Mouse (Mus musculus): ENCODE results near the gene Acot1. TPM values are rescaled to one million over a fixed set of nuclear protein-coding genes. Genes with fewer than 3 reads are reported as not detected.
"Not testable (repeated sequence)": the region's sequence is repeated elsewhere in the genome, so short reads cannot be mapped to it uniquely, and the experiment has no call there.

The Acot1 gene
- polyA plus RNA-seq, 1 experiment from 2014 or later = 45.5 TPM

GRCm38 (mm10) chr12:84010201-84010600 is 911 bp downstream of the Acot1 start:
- Histone ChIP-seq H3K27ac (ENCODE audit: low read depth, low read length) (no peak overlapping the region), H3K27me3 (ENCODE audit: control insufficient read depth, insufficient read depth, low read length) (no peaks in the 10 kb centered on the region), H3K4me1 (replicated peaks; ENCODE audit: control insufficient read depth, insufficient read depth, low read length) (no peaks in the 10 kb centered on the region; the same call in 1 of the 2 replicates), H3K9ac (ENCODE audit: low read depth, low read length) (no peak overlapping the region), H3K4me3 (ENCODE audit: low read depth, low read length) (peak overlapping the region; percentile 43), H3K9me3 (ENCODE audit: control insufficient read depth, low read length) (no peaks in the 10 kb centered on the region), H3K4me2 (replicated peaks; ENCODE audit: low read depth, low read length) (peak overlapping the region; percentile 49), H3K36me3 (ENCODE audit: control insufficient read depth, insufficient read depth, low read length) (no peaks in the 10 kb centered on the region)
- no peak for DNase-seq (ENCODE audit: low spot score)
- 79% methylated on average over 3 of the region's 3 CpGs for WGBS
- ATAC-seq (ENCODE audit: low FRiP score) = no peak

DNA sequence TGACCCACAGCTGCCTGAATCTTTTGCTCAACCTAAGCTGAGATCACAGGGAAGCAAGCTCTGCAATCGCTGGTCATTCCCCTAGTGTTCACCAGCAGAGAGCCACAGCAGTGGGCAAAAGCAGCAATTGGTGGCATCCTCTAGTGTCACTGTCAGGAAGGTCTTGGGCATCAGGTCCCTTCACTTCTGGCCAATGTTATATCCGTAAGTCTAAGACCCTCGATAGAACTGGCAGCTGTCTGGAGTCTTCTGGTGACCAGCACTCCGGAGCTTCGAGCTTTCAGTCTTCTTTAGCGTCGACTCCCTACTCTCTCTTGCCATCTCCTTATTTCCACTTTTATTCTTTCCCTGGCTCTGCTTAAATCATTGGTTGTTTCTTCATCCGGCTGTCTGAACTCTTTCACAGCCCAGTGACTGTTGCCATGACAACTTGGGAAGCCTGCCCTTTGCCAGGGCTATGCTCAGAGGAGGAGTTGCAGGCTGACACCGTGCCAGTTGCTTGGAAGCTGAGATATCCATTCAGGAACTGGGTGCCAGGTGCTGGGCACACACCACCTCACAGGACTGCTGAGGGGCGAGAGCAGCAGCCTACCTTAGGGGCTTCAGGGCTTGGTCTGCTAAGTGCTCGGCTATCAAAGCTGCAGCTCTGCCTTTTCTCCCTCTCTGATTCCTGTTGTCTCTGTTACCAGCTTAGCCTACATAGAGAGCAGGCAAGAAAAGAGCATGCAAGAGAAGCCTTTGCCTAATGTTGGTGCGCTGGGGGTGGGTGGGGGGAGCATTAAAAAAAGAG is 2.2 kb downstream of the Acot1 start:
- Histone ChIP-seq H3K4me2 (replicated peaks; ENCODE audit: low read depth, low read length) (peak overlapping the region; percentile 17; the same call in 1 of the 2 replicates), H3K4me1 (replicated peaks; ENCODE audit: control insufficient read depth, insufficient read depth, low read length) (no peaks in the 10 kb centered on the region; the same call in 1 of the 2 replicates), H3K27ac (ENCODE audit: low read depth, low read length) (no peak overlapping the region), H3K4me3 (ENCODE audit: low read depth, low read length) (0 out of 2 replicates have a peak overlapping the region, but pooled peaks have one; percentile 9), H3K27me3 (ENCODE audit: control insufficient read depth, insufficient read depth, low read length) (no peaks in the 10 kb centered on the region), H3K36me3 (ENCODE audit: control insufficient read depth, insufficient read depth, low read length) (no peaks in the 10 kb centered on the region), H3K9me3 (ENCODE audit: control insufficient read depth, low read length) (no peaks in the 10 kb centered on the region), H3K9ac (ENCODE audit: low read depth, low read length) (peak overlapping the region; percentile 15; the same call in 1 of the 2 replicates)
- peak; percentile 72 for DNase-seq (ENCODE audit: low spot score)
- ATAC-seq (ENCODE audit: low FRiP score) = peak; percentile 77
- 41% methylated on average over 12 of the region's 12 CpGs for WGBS

- H3K4me2 ChIP-seq (replicated peaks; ENCODE audit: low read depth, low read length) = no peak overlapping the region
Observed at GRCm38 (mm10) chr12:84013130-84013529, 3.8 kb downstream of the Acot1 start.

DNA sequence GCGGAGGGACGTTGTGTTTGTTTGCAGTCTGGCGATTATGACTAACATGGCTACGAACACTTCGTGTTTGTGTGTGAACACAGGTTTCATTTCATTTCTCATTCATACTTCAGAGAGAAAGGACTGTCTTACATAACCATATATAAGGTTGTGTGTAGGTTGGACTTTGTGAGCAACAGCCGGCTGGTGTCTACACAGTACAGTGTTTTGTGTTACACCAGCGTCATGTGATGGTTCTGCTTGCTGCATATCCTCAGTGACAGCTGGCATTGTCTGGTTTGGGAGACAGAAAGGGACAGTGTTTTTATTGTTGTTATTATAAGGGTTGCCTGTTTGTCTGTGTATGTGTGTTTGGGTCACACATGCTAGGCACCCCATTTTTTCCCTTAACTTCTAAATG is 4.4 kb downstream of the Acot1 start:
- DNase-seq (ENCODE audit: low spot score) (no peak), ATAC-seq (ENCODE audit: low FRiP score) (no peak)
- Histone ChIP-seq H3K9me3 (ENCODE audit: control insufficient read depth, low read length) (no peaks in the 10 kb centered on the region), H3K36me3 (ENCODE audit: control insufficient read depth, insufficient read depth, low read length) (no peaks in the 10 kb centered on the region), H3K9ac (ENCODE audit: low read depth, low read length) (no peak overlapping the region), H3K4me2 (replicated peaks; ENCODE audit: low read depth, low read length) (no peak overlapping the region), H3K27me3 (ENCODE audit: control insufficient read depth, insufficient read depth, low read length) (no peaks in the 10 kb centered on the region), H3K4me3 (ENCODE audit: low read depth, low read length) (no peak overlapping the region), H3K4me1 (replicated peaks; ENCODE audit: control insufficient read depth, insufficient read depth, low read length) (no peaks in the 10 kb centered on the region; the same call in 1 of the 2 replicates), H3K27ac (ENCODE audit: low read depth, low read length) (no peak overlapping the region)
- WGBS = 94% methylated on average over 7 of the region's 7 CpGs

More at GRCm38 (mm10) chr12:84013130-84013529, 3.8 kb downstream of the Acot1 start:
- no peak for DNase-seq (ENCODE audit: low spot score)
- no peak overlapping the region for H3K27ac ChIP-seq (ENCODE audit: low read depth, low read length)
- H3K4me1 ChIP-seq (replicated peaks; ENCODE audit: control insufficient read depth, insufficient read depth, low read length) = no peaks in the 10 kb centered on the region; the same call in 1 of the 2 replicates
- no peak overlapping the region for H3K4me3 ChIP-seq (ENCODE audit: low read depth, low read length)
- no peaks in the 10 kb centered on the region for H3K36me3 ChIP-seq (ENCODE audit: control insufficient read depth, insufficient read depth, low read length)
- 74% methylated on average over 6 of the region's 6 CpGs for WGBS
- H3K9me3 ChIP-seq (ENCODE audit: control insufficient read depth, low read length) = no peaks in the 10 kb centered on the region
- no peak for ATAC-seq (ENCODE audit: low FRiP score)
- no peak overlapping the region for H3K9ac ChIP-seq (ENCODE audit: low read depth, low read length)
- no peaks in the 10 kb centered on the region for H3K27me3 ChIP-seq (ENCODE audit: control insufficient read depth, insufficient read depth, low read length)

DNA sequence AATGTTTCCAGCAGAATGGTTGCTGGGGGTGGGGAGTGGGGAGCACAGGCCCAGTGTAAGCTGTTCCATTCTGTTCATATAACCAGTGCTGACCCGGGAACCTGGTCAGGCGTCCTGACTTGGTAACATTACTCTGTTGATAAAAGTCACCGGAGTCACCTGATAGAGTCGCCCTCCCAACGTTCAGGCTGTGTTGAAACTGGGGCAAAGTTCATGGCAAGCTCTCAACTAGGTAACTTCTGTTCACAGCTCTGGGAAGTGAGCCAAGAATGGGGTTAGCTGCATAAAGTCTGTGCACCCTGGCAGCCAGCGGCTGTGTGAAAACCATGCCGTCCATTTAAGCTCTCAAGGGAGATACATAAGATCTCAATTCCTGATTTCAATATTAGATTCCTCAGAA is 11.2 kb downstream of the Acot1 start:
- not testable (repeated sequence) for H3K4me3 ChIP-seq (ENCODE audit: low read depth, low read length); H3K9me3 ChIP-seq (ENCODE audit: control insufficient read depth, low read length); H3K36me3 ChIP-seq (ENCODE audit: control insufficient read depth, insufficient read depth, low read length); H3K4me2 ChIP-seq (replicated peaks; ENCODE audit: low read depth, low read length); ATAC-seq (ENCODE audit: low FRiP score); H3K27me3 ChIP-seq (ENCODE audit: control insufficient read depth, insufficient read depth, low read length); H3K9ac ChIP-seq (ENCODE audit: low read depth, low read length); H3K27ac ChIP-seq (ENCODE audit: low read depth, low read length); DNase-seq (ENCODE audit: low spot score); H3K4me1 ChIP-seq (replicated peaks; ENCODE audit: control insufficient read depth, insufficient read depth, low read length)
- 79% methylated on average over 7 of the region's 7 CpGs for WGBS

- not testable (repeated sequence) for H3K4me1 ChIP-seq (replicated peaks; ENCODE audit: control insufficient read depth, insufficient read depth, low read length); H3K27me3 ChIP-seq (ENCODE audit: control insufficient read depth, insufficient read depth, low read length); H3K4me3 ChIP-seq (ENCODE audit: low read depth, low read length); H3K9me3 ChIP-seq (ENCODE audit: control insufficient read depth, low read length); H3K36me3 ChIP-seq (ENCODE audit: control insufficient read depth, insufficient read depth, low read length); H3K27ac ChIP-seq (ENCODE audit: low read depth, low read length); ATAC-seq (ENCODE audit: low FRiP score); H3K4me2 ChIP-seq (replicated peaks; ENCODE audit: low read depth, low read length); H3K9ac ChIP-seq (ENCODE audit: low read depth, low read length); DNase-seq (ENCODE audit: low spot score)
- WGBS = 93% methylated on average over 4 of the region's 4 CpGs
Observed at GRCm38 (mm10) chr12:84022266-84022665, 13.0 kb downstream of the Acot1 start.

- Histone ChIP-seq H3K27me3 (ENCODE audit: control insufficient read depth, insufficient read depth, low read length) (no peaks in the 10 kb centered on the region), H3K4me2 (replicated peaks; ENCODE audit: low read depth, low read length) (no peak overlapping the region), H3K9me3 (ENCODE audit: control insufficient read depth, low read length) (no peaks in the 10 kb centered on the region), H3K9ac (ENCODE audit: low read depth, low read length) (no peak overlapping the region), H3K4me1 (replicated peaks; ENCODE audit: control insufficient read depth, insufficient read depth, low read length) (no peaks in the 10 kb centered on the region), H3K27ac (ENCODE audit: low read depth, low read length) (no peak overlapping the region), H3K36me3 (ENCODE audit: control insufficient read depth, insufficient read depth, low read length) (no peaks in the 10 kb centered on the region), H3K4me3 (ENCODE audit: low read depth, low read length) (no peak overlapping the region)
- ATAC-seq (ENCODE audit: low FRiP score) = no peak
- no peak for DNase-seq (ENCODE audit: low spot score)
- 87% methylated on average over 9 of the region's 9 CpGs for WGBS
Observed at GRCm38 (mm10) chr12:84023052-84023745, 13.9 kb downstream of the Acot1 start.

GRCm38 (mm10) chr12:84025888-84026287 is 16.6 kb downstream of the Acot1 start:
- H3K4me2 ChIP-seq (replicated peaks; ENCODE audit: low read depth, low read length) = no peak overlapping the region
- no peak overlapping the region for H3K9ac ChIP-seq (ENCODE audit: low read depth, low read length)
- DNase-seq (ENCODE audit: low spot score) (no peak), ATAC-seq (ENCODE audit: low FRiP score) (no peak)
- H3K27me3 ChIP-seq (ENCODE audit: control insufficient read depth, insufficient read depth, low read length) = no peaks in the 10 kb centered on the region
- H3K9me3 ChIP-seq (ENCODE audit: control insufficient read depth, low read length) = no peaks in the 10 kb centered on the region
- no peaks in the 10 kb centered on the region for H3K36me3 ChIP-seq (ENCODE audit: control insufficient read depth, insufficient read depth, low read length)
- no peaks in the 10 kb centered on the region for H3K4me1 ChIP-seq (replicated peaks; ENCODE audit: control insufficient read depth, insufficient read depth, low read length)
- H3K4me3 ChIP-seq (ENCODE audit: low read depth, low read length) = no peak overlapping the region
- 93% methylated on average over 7 of the region's 7 CpGs for WGBS
- no peak overlapping the region for H3K27ac ChIP-seq (ENCODE audit: low read depth, low read length)
